Mouse (Mus musculus) embryo, embryonic 10.5 days (tissue): ENCODE measurements at regions not wholly inside any gene's neighbourhood (a gene's known extent, or its start where the extent isn't known, plus 50 kb on each side); places are given as distances from the start of the nearest gene placed in this dataset.

ENCODE experiments used
- DNase-seq: peaks from one replicate; pipeline ENCODE4 v3.0.0-alpha.2; 2015; ENCODE audit warnings: low spot score

GRCm38 (mm10) chr7:52317121-52317520 is 301.6 kb upstream of the 1700015G11Rik start:
- DNase-seq, result no peak

DNA sequence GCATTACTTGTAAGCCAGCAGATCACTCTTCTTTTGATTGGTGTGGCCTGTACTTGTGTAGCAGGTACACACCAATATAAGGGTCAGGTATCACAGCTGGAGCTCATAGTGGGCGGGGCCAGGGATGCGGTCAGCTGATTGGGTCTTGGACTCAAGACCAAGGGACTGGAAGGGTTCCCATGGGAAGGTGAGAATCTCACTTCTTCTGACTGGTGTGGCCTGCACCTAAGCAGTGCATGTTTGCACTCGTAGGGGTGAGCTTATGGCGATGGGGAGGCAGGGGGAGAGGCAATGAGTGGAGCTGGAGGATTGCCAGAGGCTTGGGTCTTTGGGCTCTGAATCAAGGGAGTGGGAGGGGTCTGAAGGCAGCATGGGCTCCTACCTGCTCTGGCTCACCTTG is 262.7 kb upstream of the 1700015G11Rik start:
- no peak for DNase-seq

DNA sequence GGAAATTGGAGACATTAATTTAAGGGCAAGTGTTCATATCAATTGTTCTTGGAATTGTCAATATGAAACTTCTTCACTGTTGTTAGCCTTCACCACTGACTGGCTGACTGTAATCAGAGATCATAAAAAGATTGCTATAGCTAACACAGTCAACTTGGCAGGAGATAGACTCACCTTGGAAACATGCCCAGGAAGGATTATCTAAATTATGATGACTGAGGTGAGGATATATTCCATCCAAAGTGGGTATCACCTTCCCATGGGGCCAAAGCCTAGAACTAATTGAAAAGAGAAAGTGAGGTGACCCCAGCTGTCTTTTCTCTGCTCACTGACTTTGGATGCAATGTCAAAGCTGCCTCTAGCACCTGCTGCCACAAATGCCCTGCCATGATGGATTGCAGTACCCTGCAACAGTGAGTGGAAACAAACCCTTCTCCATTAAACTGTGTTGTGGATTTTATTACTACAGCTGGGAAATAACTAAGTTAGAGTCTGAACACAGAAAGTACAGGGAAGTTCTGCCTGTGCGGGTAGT is 240.9 kb upstream of the 1700015G11Rik start:
- DNase-seq, result no peak

- peak; percentile 5 for DNase-seq
Measured at GRCm38 (mm10) chr7:52252499-52253233, 237.1 kb upstream of the 1700015G11Rik start.
